Mouse (Mus musculus): Measurements from ENCODE around the gene Adam10. TPM values are rescaled to one million over a fixed set of nuclear protein-coding genes. Genes with fewer than 3 reads are reported as not detected.

Adam10 gene
- 50.7 and 76.7 TPM in 2 replicates for polyA plus RNA-seq (2012; ENCODE audit: low replicate concordance)

GRCm38 (mm10) chr9:70678682-70679131 lies at the start of gene Adam10:
TSS of gene Adam10 (plus strand) at chr9:70678997.

GRCm38 (mm10) chr9:70656130-70657007 lies 22.4 kb upstream of the Adam10 start, which contains the start of gene Gm10642:
TSS of gene Gm10642 (plus strand) at chr9:70656251.

DNA sequence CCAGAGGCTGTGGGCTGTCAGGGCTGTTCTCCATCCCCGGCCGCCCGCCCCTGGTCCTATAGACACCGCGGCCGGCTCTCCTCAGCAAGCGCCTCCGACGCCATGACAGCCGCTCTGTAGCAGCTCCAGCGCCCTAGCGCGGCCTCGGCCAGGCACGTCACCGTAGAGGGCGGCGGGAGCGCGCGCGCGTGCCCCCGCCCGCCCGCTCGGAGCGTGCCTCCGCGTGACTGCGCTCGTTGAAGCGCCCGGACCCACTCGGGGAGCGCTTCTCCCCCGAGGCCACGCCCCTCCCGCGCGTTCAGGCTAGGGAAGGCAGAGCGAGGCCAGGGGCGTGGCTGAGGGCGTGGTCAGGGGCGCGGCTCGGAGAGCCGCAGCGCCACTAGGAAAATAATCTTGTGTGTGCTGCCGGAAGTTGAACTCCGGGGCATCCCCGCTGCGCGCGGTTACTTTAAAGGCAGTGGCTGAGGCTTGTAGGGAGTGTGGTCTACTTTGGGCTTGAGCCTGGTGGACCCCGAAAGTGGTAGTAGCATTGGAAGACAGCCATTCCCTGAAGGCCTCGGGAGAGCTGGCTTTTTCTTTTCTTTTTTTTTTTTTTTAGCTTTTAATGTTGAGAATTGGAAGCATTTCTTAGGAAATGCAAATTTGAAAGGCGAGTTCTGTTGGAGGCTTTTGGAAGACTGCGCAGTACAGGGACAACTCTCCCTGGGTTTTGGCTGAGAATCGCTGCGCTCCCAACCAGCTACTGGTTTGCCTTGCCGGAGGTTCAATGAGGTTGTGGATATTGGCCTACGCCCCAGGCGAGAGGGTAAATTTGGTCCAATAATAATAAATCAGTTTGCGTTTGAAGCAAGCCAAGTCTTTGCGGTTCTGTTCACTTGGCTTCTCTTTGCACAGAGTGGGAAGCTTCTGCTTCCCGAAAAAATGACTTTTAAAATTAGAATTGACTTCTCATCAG lies 21.5 kb upstream of the Adam10 start, which contains the start of gene Mindy2:
Gene Mindy2 (minus strand): TSS at position 162 of the 955 bp plus-strand sequence.

Other genes starting within 250 kb of the Adam10 start
- gene Rnf111, start 175.3 kb upstream of the Adam10 start, polyA plus RNA-seq (2012; ENCODE audit: low replicate concordance), result 3.6 and 6.2 TPM in 2 replicates
- gene Sltm, start 136.2 kb upstream of the Adam10 start, polyA plus RNA-seq (2012; ENCODE audit: low replicate concordance), result 8.3 and 16.5 TPM in 2 replicates
- 1.1 and 4.3 TPM in 2 replicates for gene Gm10642, start 22.7 kb upstream of the Adam10 start, polyA plus RNA-seq (2012; ENCODE audit: low replicate concordance)
- 14.7 and 32.1 TPM in 2 replicates for gene Mindy2, start 21.8 kb upstream of the Adam10 start, polyA plus RNA-seq (2012; ENCODE audit: low replicate concordance)

Measured in leukemia stem cell, adult 10-12 weeks (primary cell).